Mouse (Mus musculus) myocyte (in vitro differentiated cells): ENCODE data around the gene Zfp213.

Experiments
- CEBPB ChIP-seq: IDR thresholded peaks from 2 replicates; pipeline ENCODE4 v1.6.1; 2011; ENCODE audit warnings: mild to moderate bottlenecking, moderate library complexity; ENCODE audit not compliant: poor library complexity, insufficient read depth, severe bottlenecking
- MYOG ChIP-seq, 3 experiments: IDR thresholded peaks; one replicate each; pipeline ENCODE4 v1.6.1; 2011; ENCODE audit warnings: control low read depth in 2 of 3, low read depth in 2 of 3, mild to moderate bottlenecking in 2 of 3; ENCODE audit not compliant: insufficient read length in 2 of 3, control insufficient read depth in 1 of 3, insufficient read depth in 1 of 3
- POLR2A ChIP-seq: IDR thresholded peaks from one replicate; pipeline ENCODE4 v1.6.1; 2011; ENCODE audit warnings: low read depth, mild to moderate bottlenecking, control low read depth, moderate library complexity; ENCODE audit not compliant: insufficient read length
- POLR2AphosphoS2 ChIP-seq: IDR thresholded peaks from one replicate; pipeline ENCODE4 v1.6.1; 2011; ENCODE audit warnings: low read depth, control low read depth; ENCODE audit not compliant: insufficient read length
- TCF3 ChIP-seq: IDR thresholded peaks from one replicate; pipeline ENCODE4 v1.6.1; 2011; ENCODE audit warnings: low read depth, control low read depth; ENCODE audit not compliant: insufficient read length
- USF1 ChIP-seq: IDR thresholded peaks from one replicate; pipeline ENCODE4 v1.6.1; 2011; ENCODE audit warnings: low read depth, mild to moderate bottlenecking, control low read depth, moderate library complexity

DNA sequence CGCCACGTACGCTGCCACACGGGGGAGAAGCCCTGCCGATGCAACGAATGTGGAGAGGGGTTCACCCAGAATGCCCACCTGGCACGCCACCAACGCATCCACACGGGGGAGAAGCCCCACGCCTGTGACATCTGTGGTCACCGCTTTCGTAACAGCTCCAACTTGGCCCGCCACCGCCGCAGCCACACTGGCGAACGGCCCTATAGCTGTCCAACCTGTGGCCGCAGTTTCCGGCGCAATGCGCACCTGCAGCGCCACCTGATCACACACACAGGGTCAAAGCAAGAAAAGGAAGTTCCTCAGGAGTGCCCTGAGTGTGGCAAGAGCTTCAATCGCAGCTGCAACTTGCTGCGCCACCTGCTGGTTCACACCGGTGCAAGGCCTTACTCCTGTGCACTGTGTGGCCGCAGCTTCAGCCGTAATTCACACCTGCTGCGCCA is 46.3 kb upstream of the Zfp213 start:
- TF ChIP-seq CEBPB, result no peak
- no peak for TF ChIP-seq TCF3
- peak in 1 of 3 experiments; percentile 44 for TF ChIP-seq MYOG (IDR thresholded peaks at IDR 0.05; ENCODE audit: control insufficient read depth in 1 of 3, insufficient read depth in 1 of 3, insufficient read length in 2 of 3, low read depth in 2 of 3)
- no peak for TF ChIP-seq POLR2A
- no peak for TF ChIP-seq USF1
- no peak for TF ChIP-seq POLR2AphosphoS2
